Mouse (Mus musculus): Measurements from ENCODE around the gene Tmem44. TPM values are rescaled to one million over a fixed set of nuclear protein-coding genes. Genes with fewer than 3 reads are reported as not detected.

Tmem44 gene
- total RNA-seq, 2 experiments from 2014 or later, result 0.77 TPM; not detected in 1

DNA sequence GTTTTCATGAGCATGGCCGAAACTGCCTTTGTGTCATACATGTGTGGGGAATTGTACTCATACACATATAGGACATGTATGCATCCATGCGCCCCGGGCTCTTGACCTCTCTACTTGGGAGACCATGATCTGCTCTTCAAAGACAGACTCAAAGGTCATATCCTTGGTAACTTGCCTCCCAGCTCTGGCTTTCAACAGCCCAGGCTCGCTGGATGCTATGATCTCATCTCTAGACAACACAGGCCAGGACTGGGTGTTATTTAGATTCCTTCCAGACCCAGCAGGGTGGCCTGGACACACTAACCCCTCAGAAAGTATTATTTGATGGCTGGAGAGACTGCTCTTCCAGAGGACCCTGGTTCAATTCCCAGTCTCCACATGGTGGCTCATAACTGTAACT lies 45.8 kb downstream of the Tmem44 start:
- no peak for ATAC-seq (replicated peaks; ENCODE audit: low FRiP score, poor library complexity, severe bottlenecking)

GRCm38 (mm10) chr16:30503958-30504357 lies 46.7 kb downstream of the Tmem44 start:
- ATAC-seq (replicated peaks; ENCODE audit: low FRiP score, poor library complexity, severe bottlenecking), result peak; percentile 86

GRCm38 (mm10) chr16:30502221-30502891 lies 48.3 kb downstream of the Tmem44 start:
- no peak for ATAC-seq (replicated peaks; ENCODE audit: low FRiP score, poor library complexity, severe bottlenecking)

GRCm38 (mm10) chr16:30501621-30502020 lies 49.0 kb downstream of the Tmem44 start:
- no peak for ATAC-seq (replicated peaks; ENCODE audit: low FRiP score, poor library complexity, severe bottlenecking)

- no peak for ATAC-seq (replicated peaks; ENCODE audit: low FRiP score, poor library complexity, severe bottlenecking)
Measured at GRCm38 (mm10) chr16:30500223-30500622, 50.4 kb downstream of the Tmem44 start.

DNA sequence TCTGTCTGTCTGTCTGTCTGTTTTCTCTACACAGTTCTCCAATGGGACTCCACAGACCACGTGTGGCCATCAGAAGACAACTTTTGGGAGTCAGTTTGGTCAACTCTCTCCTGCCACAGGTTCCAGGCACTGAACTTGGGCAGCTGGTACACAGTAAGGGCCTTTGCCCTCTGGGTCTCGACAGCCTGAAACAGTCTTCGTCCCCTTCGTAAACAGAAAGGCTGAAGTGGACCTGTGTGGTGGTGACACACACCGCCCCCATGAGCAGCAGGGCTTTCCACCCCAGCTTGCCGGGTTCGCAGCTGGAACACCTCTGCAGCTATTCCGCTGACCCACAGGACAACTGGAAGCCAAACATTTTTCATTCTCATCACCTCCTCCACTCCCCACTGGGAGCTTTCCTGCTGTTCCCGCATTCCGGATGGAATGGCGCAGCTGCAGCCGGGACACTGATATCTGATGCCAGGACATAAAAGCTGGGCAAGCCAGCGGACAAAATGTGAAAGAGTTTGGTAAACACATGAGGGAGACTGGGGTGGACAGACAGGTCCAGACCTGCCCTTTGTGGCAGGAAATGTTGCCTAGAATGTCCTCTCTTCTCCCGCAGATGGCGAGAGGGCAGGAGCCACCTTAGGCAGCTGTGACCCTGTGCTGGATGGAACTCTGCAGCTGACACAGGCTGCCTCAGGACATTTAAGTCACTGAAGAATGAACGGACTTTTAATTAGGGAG lies 51.4 kb downstream of the Tmem44 start:
- ATAC-seq (replicated peaks; ENCODE audit: low FRiP score, poor library complexity, severe bottlenecking), result no peak

DNA sequence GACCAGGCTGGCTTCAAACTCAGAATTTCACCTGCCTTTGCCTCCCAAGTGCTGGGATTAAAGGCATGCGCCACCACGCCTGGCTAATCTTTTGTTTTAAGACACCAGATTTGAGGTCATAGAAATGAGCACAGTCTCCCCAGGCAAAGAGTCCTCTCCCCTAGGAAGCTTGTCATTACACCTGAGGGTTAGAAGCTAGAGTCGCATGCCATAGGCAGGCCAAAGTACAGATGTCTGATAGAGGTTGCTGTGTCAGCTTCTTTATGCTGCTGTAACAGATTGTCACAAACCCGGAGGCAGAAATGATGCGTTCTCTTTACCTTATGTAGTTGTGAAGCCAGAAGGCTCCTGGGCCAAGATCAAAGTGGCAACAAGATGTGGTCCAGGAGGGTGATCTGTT lies 53.3 kb downstream of the Tmem44 start:
- ATAC-seq (replicated peaks; ENCODE audit: low FRiP score, poor library complexity, severe bottlenecking), result no peak

GRCm38 (mm10) chr16:30494883-30495282 lies 55.8 kb downstream of the Tmem44 start:
- no peak for ATAC-seq (replicated peaks; ENCODE audit: low FRiP score, poor library complexity, severe bottlenecking)

DNA sequence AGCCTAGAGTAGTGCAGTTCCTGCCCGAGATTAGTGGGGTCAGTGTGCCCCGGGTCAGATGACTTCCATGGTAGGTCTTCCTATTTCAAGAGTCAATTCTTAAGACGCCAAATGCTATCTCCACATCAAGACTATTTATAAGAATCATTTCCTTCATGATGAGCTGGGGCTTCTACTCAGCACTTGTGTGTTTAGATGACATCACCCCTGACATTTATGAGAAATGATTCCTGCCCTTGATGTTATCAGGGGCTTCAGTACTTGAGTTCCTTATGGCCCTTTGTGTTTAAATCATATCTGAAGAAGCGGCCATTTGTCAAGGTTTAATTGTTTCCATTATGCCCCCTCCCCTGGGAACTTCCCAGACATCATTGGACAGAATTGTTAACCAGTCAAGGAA lies 58.9 kb downstream of the Tmem44 start:
- no peak for ATAC-seq (replicated peaks; ENCODE audit: low FRiP score, poor library complexity, severe bottlenecking)

- no peak for ATAC-seq (replicated peaks; ENCODE audit: low FRiP score, poor library complexity, severe bottlenecking)
Measured at GRCm38 (mm10) chr16:30490791-30491190, 59.9 kb downstream of the Tmem44 start.

DNA sequence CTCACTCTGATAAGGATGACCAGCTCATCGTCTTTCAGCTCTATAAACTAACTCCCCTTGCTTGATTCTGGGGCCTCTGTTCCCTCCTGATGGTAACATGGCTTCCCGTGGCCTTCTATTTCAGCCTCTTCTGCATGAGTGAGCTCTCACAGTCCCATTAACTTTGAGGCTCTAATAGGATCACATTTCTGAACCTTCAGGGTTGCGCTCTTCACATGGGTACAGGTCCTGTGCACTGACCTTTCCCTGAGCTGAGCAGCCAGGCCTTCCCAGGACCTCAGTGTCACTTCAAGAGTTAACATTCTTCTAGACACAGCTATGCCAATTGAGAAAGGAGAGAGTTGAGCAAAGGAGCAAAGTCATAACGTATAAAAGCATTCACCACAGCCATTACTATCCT lies 60.3 kb downstream of the Tmem44 start:
- ATAC-seq (replicated peaks; ENCODE audit: low FRiP score, poor library complexity, severe bottlenecking), result no peak

GRCm38 (mm10) chr16:30489662-30490061 lies 61.0 kb downstream of the Tmem44 start:
- no peak for ATAC-seq (replicated peaks; ENCODE audit: low FRiP score, poor library complexity, severe bottlenecking)

GRCm38 (mm10) chr16:30486498-30486897 lies 64.1 kb downstream of the Tmem44 start:
- no peak for ATAC-seq (replicated peaks; ENCODE audit: low FRiP score, poor library complexity, severe bottlenecking)

DNA sequence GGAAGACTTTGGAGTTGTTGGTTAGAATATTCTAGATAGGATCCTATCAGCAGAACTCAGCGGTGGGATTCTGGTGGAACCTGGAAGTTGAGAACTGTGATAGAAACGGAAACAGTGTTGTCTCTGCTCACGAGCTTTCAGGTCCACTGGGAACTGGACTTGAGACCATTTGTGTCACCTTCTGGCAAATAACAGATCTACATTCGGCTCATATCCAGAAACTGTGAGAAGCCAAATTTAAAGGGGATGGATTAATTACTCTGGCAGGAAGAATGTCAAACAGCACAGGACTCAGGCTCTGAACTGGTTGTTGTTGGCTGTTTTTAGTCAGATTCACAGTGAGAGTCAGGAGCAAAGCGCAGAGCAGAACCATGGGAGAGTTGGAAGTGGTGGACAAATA lies 72.9 kb downstream of the Tmem44 start:
- no peak for ATAC-seq (replicated peaks; ENCODE audit: low FRiP score, poor library complexity, severe bottlenecking)

DNA sequence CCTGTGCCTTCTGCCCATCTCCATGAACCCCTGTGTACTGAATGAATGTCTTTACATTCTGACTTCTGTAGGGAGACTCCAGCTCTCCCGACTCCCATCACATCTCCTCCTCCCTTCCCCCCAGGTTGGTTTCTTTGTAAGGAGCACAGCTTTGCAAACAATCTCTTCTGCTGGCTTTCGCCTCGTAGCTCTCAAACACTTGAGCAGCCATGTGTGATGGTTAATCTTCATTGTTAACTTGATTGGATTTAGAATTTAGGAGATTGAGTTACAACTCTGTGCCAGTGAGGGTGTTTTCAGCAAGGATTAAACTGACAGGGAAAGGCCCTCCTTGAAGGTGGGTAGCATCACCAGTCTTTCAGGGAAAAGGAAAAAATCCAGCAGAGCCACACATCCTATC lies 73.6 kb downstream of the Tmem44 start:
- no peak for ATAC-seq (replicated peaks; ENCODE audit: low FRiP score, poor library complexity, severe bottlenecking)

- ATAC-seq (replicated peaks; ENCODE audit: low FRiP score, poor library complexity, severe bottlenecking), result no peak
Measured at GRCm38 (mm10) chr16:30475633-30476461, 74.8 kb downstream of the Tmem44 start.

GRCm38 (mm10) chr16:30472447-30472846 lies 78.2 kb downstream of the Tmem44 start:
- ATAC-seq (replicated peaks; ENCODE audit: low FRiP score, poor library complexity, severe bottlenecking), result no peak

GRCm38 (mm10) chr16:30471912-30472311 lies 78.7 kb downstream of the Tmem44 start:
- no peak for ATAC-seq (replicated peaks; ENCODE audit: low FRiP score, poor library complexity, severe bottlenecking)

DNA sequence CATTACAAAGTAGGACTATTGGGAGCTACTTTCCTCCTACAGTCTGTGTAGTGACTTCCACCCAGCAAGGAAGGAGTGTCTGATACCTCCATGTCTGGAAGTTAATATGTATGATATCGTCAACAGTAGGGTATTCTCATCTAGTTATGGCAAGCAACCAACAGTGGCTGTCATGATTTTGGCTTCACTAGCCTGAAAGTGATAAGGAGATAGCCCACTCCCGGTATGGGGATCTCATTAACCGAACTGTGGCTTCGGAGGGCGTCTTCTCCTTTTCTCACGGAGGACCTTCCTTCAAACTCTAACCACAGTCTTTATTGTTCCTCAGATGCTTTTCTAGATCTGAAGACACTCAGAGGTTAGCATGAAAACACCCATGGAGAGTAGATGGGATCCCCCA lies 81.7 kb downstream of the Tmem44 start:
- ATAC-seq (replicated peaks; ENCODE audit: low FRiP score, poor library complexity, severe bottlenecking), result no peak

DNA sequence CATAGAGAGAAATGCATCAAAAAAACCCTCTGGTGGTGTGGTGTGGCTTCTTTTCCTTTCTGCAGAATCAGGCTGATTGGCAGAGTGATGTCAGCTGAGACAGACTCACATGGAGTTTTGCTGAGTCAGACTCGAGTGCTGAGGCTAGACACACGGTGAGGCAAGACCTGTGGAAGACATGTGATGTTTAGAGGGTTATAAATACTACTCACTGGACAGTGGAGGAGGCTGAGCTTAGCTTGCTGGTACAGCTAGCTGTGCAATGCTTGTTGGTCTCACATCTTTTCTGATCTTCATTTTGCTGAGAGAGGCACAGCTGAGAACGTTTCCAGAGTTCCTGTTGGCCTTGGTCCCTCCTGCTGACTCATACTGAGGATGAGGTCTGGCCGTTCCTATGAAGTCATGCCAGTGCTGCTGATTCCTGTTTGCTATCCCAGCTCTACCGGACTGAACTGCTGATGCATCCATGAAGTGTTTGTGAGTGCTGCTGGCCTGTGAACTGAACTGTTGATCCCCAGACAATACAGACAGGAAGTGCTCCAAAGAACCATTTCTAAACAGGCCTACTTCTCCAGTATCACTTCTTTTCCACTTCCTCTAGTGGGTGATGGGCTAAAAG lies 84.9 kb downstream of the Tmem44 start:
- peak; percentile 72 for ATAC-seq (replicated peaks; ENCODE audit: low FRiP score, poor library complexity, severe bottlenecking)
